Mouse (Mus musculus): ENCODE results near the gene Tyk2. TPM values are rescaled to one million over a fixed set of nuclear protein-coding genes. Genes with fewer than 3 reads are reported as not detected.

Gene Tyk2
- total RNA-seq, 1 experiment: 16.8 TPM

GRCm38 (mm10) chr9:21134595-21135328 lies 3.7 kb upstream of the Tyk2 start:
- DNase-seq (ENCODE audit: low read depth, low spot score): no peak
- H3K4me1 ChIP-seq (ENCODE audit: control insufficient read depth in 2 of 2, insufficient read depth in 2 of 2, low read length in 2 of 2, poor library complexity in 1 of 2): peaks cover 0 to 5% of the 10 kb centered on the region in 2 experiments; a peak in 2 of 4 replicates
- no peak overlapping the region for H3K9ac ChIP-seq (ENCODE audit: insufficient read depth, low read depth, low read length, poor library complexity, severe bottlenecking)
- in situ Hi-C loops (cut with MboI; ENCODE audit: low sequenced_read_pairs in 2 of 2, unreplicated experiment in 2 of 2): no loop called here
- no peak overlapping the region for H3K27ac ChIP-seq (ENCODE audit: insufficient read depth, low read depth, low read length, poor library complexity, severe bottlenecking)
- TF ChIP-seq MAFK (IDR thresholded peaks at IDR 0.05; ENCODE audit: insufficient read depth, low read depth, low read length) (no peak), ZNF384 (IDR thresholded peaks at IDR 0.05; ENCODE audit: low read depth, low read length) (no peak), CHD2 (IDR thresholded peaks at IDR 0.05; ENCODE audit: low read depth, low read length) (no peak), ZC3H11A (IDR thresholded peaks at IDR 0.05; ENCODE audit: borderline replicate concordance, low read depth, low read length) (no peak), HCFC1 (IDR thresholded peaks at IDR 0.05; ENCODE audit: borderline replicate concordance, insufficient read depth, low read length) (no peak)
- no peak overlapping the region for H3K4me3 ChIP-seq (ENCODE audit: insufficient read depth in 1 of 2, low read depth in 1 of 2, low read length in 2 of 2, poor library complexity in 1 of 2, severe bottlenecking in 1 of 2)
- no peaks in the 10 kb centered on the region for H3K9me3 ChIP-seq (ENCODE audit: control insufficient read depth, insufficient read depth, low read depth, low read length)
- peaks cover 11% of the 10 kb centered on the region for H3K36me3 ChIP-seq (ENCODE audit: control insufficient read depth, insufficient read depth, low read length, poor library complexity, severe bottlenecking)

GRCm38 (mm10) chr9:21133064-21133707 lies 2.1 kb upstream of the Tyk2 start:
- no peak overlapping the region for H3K27ac ChIP-seq (ENCODE audit: insufficient read depth, low read depth, low read length, poor library complexity, severe bottlenecking)
- H3K36me3 ChIP-seq (ENCODE audit: control insufficient read depth, insufficient read depth, low read length, poor library complexity, severe bottlenecking): no peaks in the 10 kb centered on the region; the same call in 1 of the 2 replicates
- TF ChIP-seq HCFC1 (IDR thresholded peaks at IDR 0.05; ENCODE audit: borderline replicate concordance, insufficient read depth, low read length) (no peak), ZC3H11A (IDR thresholded peaks at IDR 0.05; ENCODE audit: borderline replicate concordance, low read depth, low read length) (no peak), ZNF384 (IDR thresholded peaks at IDR 0.05; ENCODE audit: low read depth, low read length) (no peak), CHD2 (IDR thresholded peaks at IDR 0.05; ENCODE audit: low read depth, low read length) (no peak), MAFK (IDR thresholded peaks at IDR 0.05; ENCODE audit: insufficient read depth, low read depth, low read length) (no peak)
- no peaks in the 10 kb centered on the region for H3K9me3 ChIP-seq (ENCODE audit: control insufficient read depth, insufficient read depth, low read depth, low read length)
- no peak for DNase-seq (ENCODE audit: low read depth, low spot score)
- peaks cover 0 to 5% of the 10 kb centered on the region in 2 experiments; a peak in 2 of 4 replicates for H3K4me1 ChIP-seq (ENCODE audit: control insufficient read depth in 2 of 2, insufficient read depth in 2 of 2, low read length in 2 of 2, poor library complexity in 1 of 2)
- H3K9ac ChIP-seq (ENCODE audit: insufficient read depth, low read depth, low read length, poor library complexity, severe bottlenecking): no peak overlapping the region
- in situ Hi-C loops (cut with MboI; ENCODE audit: low sequenced_read_pairs in 2 of 2, unreplicated experiment in 2 of 2): no loop called here
- H3K4me3 ChIP-seq (ENCODE audit: insufficient read depth in 1 of 2, low read depth in 1 of 2, low read length in 2 of 2, poor library complexity in 1 of 2, severe bottlenecking in 1 of 2): no peak overlapping the region

- in situ Hi-C loops (cut with MboI; ENCODE audit: low sequenced_read_pairs in 2 of 2, unreplicated experiment in 2 of 2): no loop called here
- TF ChIP-seq ZNF384 (IDR thresholded peaks at IDR 0.05; ENCODE audit: low read depth, low read length): no peak
- TF ChIP-seq HCFC1 (IDR thresholded peaks at IDR 0.05; ENCODE audit: borderline replicate concordance, insufficient read depth, low read length): no peak
- TF ChIP-seq CHD2 (IDR thresholded peaks at IDR 0.05; ENCODE audit: low read depth, low read length): no peak
- TF ChIP-seq MAFK (IDR thresholded peaks at IDR 0.05; ENCODE audit: insufficient read depth, low read depth, low read length): no peak
- TF ChIP-seq ZC3H11A (IDR thresholded peaks at IDR 0.05; ENCODE audit: borderline replicate concordance, low read depth, low read length): no peak
- Histone ChIP-seq H3K36me3 (ENCODE audit: control insufficient read depth, insufficient read depth, low read length, poor library complexity, severe bottlenecking) (no peaks in the 10 kb centered on the region), H3K27ac (ENCODE audit: insufficient read depth, low read depth, low read length, poor library complexity, severe bottlenecking) (no peak overlapping the region), H3K9ac (ENCODE audit: insufficient read depth, low read depth, low read length, poor library complexity, severe bottlenecking) (no peak overlapping the region), H3K9me3 (ENCODE audit: control insufficient read depth, insufficient read depth, low read depth, low read length) (no peaks in the 10 kb centered on the region), H3K4me3 (ENCODE audit: insufficient read depth in 1 of 2, low read depth in 1 of 2, low read length in 2 of 2, poor library complexity in 1 of 2, severe bottlenecking in 1 of 2) (no peak overlapping the region; a peak in 1 of 4 replicates), H3K4me1 (ENCODE audit: control insufficient read depth in 2 of 2, insufficient read depth in 2 of 2, low read length in 2 of 2, poor library complexity in 1 of 2) (peaks cover 0 to 5% of the 10 kb centered on the region in 2 experiments; a peak in 2 of 4 replicates)
- DNase-seq (ENCODE audit: low read depth, low spot score): no peak
These were observed 1.2 kb upstream of the Tyk2 start for GRCm38 (mm10) chr9:21132102-21132775.

- in situ Hi-C loops (cut with MboI; ENCODE audit: low sequenced_read_pairs in 2 of 2, unreplicated experiment in 2 of 2): no loop called here
- peaks cover 0 to 2% of the 10 kb centered on the region in 2 experiments; a peak in 2 of 4 replicates for H3K4me1 ChIP-seq (ENCODE audit: control insufficient read depth in 2 of 2, insufficient read depth in 2 of 2, low read length in 2 of 2, poor library complexity in 1 of 2)
- H3K4me3 ChIP-seq (ENCODE audit: insufficient read depth in 1 of 2, low read depth in 1 of 2, low read length in 2 of 2, poor library complexity in 1 of 2, severe bottlenecking in 1 of 2): no peak overlapping the region
- no peak for DNase-seq (ENCODE audit: low read depth, low spot score)
- H3K27ac ChIP-seq (ENCODE audit: insufficient read depth, low read depth, low read length, poor library complexity, severe bottlenecking): no peak overlapping the region
- H3K9me3 ChIP-seq (ENCODE audit: control insufficient read depth, insufficient read depth, low read depth, low read length): no peaks in the 10 kb centered on the region
- TF ChIP-seq MAFK (IDR thresholded peaks at IDR 0.05; ENCODE audit: insufficient read depth, low read depth, low read length) (no peak), ZNF384 (IDR thresholded peaks at IDR 0.05; ENCODE audit: low read depth, low read length) (no peak), ZC3H11A (IDR thresholded peaks at IDR 0.05; ENCODE audit: borderline replicate concordance, low read depth, low read length) (no peak), HCFC1 (IDR thresholded peaks at IDR 0.05; ENCODE audit: borderline replicate concordance, insufficient read depth, low read length) (no peak), CHD2 (IDR thresholded peaks at IDR 0.05; ENCODE audit: low read depth, low read length) (no peak)
- H3K36me3 ChIP-seq (ENCODE audit: control insufficient read depth, insufficient read depth, low read length, poor library complexity, severe bottlenecking): no peaks in the 10 kb centered on the region; the same call in 1 of the 2 replicates
- no peak overlapping the region for H3K9ac ChIP-seq (ENCODE audit: insufficient read depth, low read depth, low read length, poor library complexity, severe bottlenecking)
These were observed 4.8 kb downstream of the Tyk2 start for GRCm38 (mm10) chr9:21126259-21126627.
